Mouse (Mus musculus): ENCODE data around the gene Efna1.

Gene Efna1

DNA sequence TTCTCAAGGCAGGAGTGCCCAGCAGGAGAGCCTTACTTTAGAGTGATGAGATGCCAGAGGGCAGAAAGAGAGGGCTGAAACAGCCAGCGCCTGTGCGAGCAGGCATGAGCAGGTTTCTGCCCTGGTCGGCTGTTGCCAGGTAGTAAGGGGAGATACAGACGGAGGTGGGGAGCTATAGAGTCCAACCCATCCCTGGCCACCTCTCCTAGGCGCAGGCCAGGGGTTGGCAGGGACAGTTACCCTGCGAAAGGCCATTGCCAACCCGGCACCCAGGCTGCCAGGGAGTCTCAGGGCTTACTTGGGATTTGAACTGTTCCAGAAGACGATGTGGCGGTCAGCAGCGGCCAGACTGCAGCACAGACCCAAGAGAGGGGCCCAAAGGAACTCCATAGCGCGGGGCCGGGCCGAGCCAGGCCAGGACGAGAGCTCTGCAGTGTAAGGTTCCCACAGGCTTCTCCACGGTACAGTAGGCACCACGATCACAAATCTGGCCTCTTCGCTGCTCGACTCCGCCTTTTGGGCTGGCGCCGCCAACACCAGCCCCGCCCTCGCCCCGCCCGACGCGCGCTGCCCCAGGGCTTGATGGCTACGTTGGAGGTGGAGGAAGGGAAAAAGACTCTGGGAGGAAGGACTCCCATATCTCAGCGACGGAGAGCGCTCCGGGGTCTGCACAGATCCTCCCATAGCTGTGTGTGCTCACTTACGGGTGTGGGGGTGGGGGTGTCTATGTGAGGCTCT lies 1.6 kb downstream of the Efna1 start:
- no peak for DNase-seq (ENCODE audit: low read depth, low spot score)

DNA sequence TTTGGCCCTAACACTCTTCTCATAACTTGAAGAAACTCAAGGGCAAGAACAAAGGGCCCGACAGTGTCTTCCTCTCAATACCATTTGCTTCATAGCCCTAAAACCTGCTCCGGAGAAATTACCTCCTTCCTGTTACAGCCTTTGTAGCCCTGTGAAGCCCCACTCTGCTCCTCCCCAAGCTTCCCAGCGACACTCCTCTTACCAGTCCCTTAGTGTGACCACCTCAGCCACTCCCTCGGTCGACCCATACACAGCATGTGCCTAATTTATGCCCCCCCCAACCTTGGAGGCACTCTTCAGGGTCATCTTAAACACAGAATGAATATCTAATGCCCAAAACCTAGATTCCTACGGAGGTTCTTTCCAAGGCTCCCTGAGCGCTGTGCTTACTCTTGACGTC lies 2.3 kb downstream of the Efna1 start:
- no peak for DNase-seq (ENCODE audit: low read depth, low spot score)

DNA sequence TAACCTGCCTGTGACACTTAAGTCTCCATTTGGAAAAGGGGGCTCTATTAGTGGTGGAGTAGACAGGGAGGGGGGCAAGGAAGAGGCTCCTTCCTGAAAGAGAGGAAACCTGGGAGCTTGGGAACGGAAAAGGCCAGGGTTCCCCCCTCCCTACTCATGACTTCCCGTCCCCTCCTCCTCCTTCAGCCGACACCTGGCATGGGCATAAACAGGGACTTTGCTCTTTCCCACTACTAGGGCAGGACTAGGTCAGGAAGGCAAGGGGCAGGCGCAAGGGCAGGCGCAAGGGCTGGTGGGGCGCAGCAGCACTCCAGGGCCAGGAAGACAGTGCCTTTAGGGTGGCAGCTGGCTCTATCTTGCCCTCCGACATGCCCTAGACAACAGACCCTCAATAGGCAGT lies 2.8 kb downstream of the Efna1 start:
- no peak for DNase-seq (ENCODE audit: low read depth, low spot score)

DNA sequence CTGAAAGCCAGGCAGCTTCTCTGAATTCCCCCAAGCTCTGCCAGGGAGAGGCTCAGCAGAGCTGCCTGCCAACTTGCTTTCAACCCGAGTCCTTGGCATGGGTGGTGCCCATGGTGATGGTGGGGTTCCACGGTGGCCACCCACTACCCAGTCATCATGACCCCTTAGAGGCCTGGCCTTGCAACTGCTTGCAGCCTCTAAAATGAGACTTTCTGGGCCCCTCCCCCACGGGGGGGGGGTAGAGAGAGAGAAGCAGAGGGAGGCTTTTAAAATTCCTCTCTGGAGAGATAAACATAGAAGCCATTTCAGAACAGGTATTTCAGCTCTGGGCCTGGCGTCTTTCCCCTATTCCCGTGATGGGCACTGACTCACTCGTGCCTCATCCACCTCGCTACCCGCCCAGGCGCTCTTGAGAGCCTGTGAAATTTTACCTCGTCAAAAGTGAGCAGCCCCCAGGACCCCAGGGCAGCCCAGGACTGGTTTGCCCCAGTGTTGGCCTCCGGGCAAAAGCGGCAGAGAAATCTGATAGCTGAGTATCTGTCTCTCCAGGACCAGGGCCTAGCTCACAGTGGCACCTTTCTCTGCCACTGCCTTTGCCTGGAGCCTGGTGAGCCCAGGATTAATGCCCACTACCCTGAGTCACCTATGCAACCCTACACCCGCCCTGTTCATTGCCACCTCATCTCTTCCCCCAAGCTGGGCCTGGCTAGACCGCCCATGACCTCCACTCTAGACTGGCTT lies 3.5 kb downstream of the Efna1 start:
- DNase-seq (ENCODE audit: low read depth, low spot score): no peak

DNA sequence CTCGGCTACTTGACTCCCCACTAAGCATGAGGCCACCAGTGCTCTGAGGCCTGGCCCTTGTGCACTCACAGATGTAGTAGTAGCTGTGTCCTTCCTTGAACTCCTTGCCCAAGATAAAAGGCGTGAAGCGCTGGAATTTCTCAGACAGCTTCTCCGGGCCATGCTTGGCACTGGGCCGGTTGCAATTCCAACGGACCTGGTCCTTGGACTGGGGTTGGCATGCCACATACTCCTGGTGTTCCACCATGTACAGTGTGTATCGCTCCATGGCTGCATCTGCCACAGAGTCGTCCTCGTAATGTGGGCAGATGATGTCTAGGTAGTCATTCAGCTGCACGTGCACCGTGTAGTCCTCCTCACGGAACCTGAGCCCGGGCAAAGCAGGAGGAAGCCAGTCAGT lies 4.9 kb downstream of the Efna1 start:
- no peak for DNase-seq (ENCODE audit: low read depth, low spot score)

DNA sequence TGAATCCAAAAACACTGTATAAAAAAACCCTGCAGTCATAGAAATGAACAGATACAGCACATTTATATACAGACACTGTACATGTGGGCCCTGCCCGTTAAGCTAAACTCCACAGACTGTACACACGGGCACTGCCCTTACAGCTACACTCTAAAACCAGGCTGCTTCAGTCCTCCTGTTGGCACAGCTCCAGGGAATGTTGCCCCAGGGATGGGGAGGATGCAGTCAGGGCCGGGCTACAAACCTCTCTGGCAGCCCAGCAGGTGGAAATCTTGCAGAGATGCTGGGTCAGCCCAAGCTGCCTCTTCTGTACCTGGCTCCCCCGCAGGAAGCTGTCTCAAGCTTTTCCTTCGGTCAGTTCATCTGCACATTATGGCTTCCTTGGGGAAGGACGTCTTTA lies 9.2 kb downstream of the Efna1 start:
- no peak for DNase-seq (ENCODE audit: low read depth, low spot score)

DNA sequence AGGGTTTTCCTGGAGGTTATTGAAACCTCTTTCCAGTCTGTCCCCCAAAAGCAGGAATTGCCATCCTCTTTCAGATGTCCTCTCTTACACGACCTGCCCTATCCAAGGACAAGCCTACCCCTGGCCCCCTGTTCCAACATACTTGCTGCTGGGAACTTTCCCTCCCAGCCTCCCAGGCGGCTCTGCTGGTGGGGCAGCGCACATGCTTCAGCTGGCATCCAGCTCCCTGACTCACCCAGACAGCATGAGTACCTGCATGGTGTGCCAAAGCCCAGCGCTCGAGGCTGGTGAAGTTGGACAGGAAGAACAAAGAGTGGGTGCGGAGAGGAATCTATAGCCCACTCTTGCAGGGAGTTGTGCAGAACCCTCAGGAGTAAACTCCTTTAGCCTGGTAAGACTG lies 10.1 kb downstream of the Efna1 start:
- DNase-seq (ENCODE audit: low read depth, low spot score): no peak

DNA sequence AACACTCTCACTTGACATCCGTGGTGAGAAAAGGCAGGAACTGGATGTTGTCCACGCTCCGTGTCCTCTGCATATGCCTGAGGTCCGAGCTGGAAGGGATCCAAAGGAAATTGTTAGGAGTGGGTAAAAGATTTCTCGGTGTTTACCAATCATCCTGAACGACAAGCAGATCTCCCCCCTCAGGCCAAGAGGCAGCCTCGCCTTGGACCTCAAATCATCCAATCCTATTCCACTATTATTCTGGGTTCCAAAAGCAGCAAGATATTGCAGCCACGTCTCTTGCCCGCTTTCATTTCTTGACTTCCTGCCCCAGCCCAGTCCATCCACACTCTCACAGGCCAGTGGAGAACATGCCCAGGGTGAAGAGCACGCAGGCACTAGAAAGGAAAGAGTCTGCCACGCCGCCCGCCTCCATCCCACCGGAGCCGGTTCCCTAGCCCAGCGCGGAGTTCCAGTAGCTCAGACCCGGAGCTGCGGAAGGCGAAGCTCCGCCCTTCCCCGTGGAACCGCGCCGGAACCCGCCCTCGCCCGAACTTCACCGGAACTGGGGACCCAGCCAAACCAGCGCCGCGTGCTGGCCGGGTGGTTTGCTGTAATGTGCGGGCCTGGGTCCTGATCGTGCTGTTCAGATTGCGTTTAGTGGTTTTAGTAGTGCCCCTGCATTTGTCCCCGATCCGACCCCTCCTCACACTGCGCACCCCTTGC lies 10.7 kb downstream of the Efna1 start, which contains the start of gene Slc50a1:
Slc50a1 (minus strand) TSS at position 520 of the 705 bp plus-strand sequence.
- no peak for DNase-seq (ENCODE audit: low read depth, low spot score)

DNA sequence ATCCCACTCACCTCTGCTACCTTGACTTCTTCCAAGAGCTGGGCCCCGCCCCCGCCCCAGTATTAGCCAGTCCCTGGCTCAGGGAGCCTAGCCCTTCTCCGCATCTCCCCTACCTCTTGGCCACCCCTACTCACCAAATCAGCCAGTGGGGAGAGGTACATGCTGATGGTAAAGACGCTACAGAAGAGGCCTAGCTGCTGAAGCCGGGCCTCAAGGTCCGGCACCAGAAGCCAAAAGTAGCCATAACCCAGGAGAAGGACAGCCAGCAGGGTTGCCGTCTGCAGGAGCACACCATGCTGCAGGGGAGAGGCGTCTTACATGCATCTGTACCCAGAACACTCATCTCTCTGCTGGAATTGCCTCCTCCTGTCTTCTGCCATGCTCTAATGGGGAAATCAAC lies 12.0 kb downstream of the Efna1 start:
- no peak for DNase-seq (ENCODE audit: low read depth, low spot score)

DNA sequence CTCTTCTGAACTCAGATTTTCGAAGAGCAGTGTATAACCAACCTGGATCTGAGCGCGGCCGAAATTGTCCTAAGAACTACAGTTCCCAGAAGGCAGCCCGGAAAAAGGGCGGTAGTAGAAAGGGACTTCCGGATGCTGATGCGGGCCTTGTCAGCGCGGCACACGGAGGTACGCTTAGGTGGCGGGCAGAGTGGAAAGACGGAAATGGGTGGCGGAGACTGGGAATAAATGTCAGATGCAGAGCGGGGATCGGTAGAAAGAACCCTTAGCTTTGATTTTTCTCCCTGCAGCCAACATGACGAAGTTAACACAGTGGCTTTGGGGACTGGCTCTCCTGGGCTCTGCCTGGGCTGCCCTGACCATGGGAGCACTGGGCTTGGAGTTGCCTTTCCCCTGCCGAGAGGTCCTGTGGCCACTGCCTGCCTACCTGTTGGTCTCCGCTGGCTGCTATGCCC lies 14.5 kb downstream of the Efna1 start:
- DNase-seq (ENCODE audit: low read depth, low spot score): no peak

DNA sequence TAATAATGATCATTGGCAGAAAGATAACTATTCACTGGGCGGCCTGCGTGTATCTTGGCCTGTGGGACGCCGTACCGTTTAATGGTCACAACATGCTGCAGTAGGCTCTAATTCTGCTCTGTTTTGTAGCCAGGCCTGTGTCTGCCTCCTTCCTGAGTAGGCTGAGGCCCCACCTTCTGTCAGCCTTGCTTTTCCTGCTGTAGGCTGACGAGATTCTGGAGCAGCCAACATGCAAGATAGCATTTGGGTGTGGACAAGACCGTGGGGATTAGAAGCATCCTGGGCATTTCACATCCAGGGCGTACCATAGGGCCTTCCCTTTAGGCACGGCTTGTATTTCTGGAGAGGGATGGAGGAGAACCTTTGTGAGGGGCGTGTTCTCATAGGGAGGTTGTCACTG lies 18.5 kb downstream of the Efna1 start:
- no peak for DNase-seq (ENCODE audit: low read depth, low spot score)

DNA sequence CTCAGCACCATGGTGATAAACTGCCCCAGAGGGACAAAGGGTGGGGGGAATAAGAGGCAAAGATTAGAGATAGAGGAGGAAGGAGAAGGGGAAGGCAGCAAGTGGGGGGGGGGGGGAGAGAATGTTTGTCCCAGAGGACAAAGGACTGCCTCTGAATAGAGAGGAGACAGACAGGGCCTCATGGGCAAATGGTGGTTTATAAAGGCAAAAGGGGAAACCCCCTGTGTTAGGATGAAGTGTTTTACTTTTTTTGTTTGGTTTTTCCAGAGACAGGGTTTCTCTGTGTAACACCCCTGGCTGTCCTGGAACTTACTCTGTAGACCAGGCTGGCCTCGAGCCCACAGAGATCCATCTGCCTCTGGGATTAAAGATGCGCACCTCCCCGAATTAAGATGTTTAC lies 20.7 kb downstream of the Efna1 start:
- DNase-seq (ENCODE audit: low read depth, low spot score): no peak

DNA sequence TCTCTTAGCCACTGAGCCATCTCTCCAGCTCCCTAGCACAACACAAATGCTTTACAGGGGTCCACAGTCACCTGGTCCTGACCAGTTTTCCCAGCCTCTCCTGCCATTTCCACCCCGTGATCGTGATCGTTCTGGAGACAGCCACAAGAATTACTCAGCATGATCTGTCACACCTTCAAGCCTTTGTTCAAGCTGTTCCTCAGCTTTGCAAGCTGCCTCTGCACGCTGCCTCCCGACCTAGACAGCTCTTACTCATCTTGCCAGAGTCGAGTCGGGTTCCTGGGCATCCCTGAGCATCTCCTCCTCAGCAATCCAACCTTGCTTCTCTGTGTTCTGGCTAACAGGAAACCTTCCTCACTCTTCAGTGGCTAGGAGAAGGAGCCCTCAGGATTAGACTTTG lies 21.9 kb downstream of the Efna1 start, which contains the start of gene Dpm3:
Dpm3 (plus strand) TSS at position 283 of the 400 bp plus-strand sequence.
- DNase-seq (ENCODE audit: low read depth, low spot score): no peak

DNA sequence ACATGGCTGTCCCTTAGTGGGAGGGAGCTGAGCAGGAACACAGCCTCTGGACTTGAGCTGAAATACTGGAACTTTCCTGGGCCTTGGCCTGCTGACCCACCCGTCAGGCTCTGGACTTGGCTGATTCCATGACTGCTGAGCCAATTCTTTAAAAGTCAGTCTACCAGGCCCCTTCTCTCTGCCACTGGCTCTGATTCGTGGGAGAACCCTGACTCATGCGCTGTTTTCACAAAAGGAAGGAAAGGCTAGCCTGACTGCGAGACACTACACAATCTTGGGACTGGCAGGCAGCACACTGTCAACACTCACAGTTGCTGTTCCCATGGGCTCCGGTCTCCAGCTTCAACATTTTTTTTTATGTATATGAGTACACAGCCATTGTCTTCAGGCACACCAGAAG lies 24.8 kb downstream of the Efna1 start:
- no peak for DNase-seq (ENCODE audit: low read depth, low spot score)

DNA sequence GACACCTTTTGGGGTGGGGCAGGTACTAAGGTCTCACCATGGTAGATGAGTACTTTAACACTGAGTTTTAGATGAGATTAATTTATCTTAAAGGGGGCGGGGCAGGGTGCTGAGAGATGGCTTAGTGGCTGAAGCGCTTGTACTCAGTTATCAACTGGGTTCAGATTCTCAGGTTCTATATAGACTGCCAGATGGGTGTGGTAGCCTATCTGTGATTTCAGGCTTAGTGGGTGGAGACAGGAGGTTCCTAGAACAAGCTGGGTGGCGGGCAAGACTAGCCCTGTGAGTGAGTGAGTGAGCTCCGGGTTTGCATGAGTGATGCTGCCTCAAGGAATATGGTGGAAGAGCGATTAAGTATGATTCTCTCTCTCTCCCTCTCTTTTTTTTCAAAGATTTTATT lies 25.9 kb downstream of the Efna1 start:
- DNase-seq (ENCODE audit: low read depth, low spot score): no peak

DNA sequence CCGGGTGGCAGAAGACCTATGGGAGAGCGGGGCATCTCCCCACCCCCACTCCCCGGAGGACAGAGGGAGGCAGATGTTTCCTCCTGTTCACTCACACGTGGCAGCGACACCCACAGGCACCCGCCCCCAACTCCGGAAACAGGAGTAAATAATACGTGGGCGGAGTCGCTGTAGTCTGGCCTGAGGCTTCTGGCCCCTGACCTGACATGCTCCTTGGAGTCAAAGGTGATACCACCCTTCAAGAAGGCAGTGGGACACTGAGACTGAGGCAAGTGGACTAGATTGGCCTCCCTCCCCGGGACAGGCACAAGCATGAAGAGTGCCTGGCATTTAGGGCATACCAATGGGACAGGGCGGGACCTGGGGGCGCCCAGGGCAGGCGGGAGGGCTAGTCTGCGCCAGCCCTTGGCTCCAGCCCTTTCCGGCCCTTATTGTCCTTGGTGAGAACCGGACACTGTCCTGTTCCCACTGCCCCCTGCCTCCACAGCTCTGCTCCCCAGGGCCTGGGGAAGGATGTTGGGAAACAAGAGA lies 29.5 kb downstream of the Efna1 start:
- DNase-seq (ENCODE audit: low read depth, low spot score): no peak

DNA sequence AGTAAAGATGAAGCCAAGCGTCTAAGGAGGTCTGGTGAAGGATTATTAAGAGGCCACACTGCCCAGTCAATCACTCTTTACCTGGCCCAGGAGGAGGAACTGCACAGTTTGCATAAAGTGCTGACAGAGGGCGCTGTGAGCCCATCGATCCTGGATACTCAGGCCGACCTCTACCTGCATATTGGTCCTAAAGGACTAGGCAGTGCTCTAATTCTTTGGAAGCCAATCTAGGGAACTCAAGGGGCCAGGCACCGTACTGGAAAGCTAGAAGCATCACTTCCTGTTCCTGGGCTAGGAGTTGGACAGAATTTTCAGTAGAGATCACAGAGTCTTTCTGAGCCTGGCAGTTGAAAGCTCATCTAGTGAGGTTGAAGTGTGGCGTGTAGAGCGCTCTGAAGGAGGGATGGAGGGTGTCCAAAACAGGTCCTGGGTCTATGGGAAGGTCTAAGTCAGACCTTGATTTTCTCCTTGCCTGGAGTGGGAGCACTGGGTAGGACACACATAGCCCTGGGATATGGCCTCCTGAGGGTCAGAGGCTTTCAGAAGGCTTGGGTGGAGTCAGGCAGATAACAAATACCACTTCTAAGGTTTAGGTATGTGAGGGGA lies 30.4 kb downstream of the Efna1 start:
- DNase-seq (ENCODE audit: low read depth, low spot score): no peak

DNA sequence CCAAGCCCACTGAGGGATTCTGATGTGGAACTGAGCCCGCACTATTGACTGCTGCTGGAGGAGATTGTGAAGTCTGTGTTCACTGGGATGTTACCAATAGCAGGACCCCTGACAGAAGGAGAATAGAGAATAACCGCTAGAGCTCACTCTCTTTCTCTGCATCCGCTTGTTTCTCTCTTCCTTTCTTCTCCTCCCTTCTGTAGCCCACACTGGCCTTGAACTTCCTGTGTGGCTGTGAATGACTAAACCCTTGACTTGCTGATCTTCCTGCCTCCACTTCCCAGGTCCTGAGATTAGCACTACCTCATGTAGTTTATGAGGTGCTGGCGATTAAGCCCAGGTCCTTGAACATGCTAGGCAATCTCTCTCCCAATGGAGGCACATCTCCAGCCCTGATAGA lies 33.5 kb downstream of the Efna1 start:
- no peak for DNase-seq (ENCODE audit: low read depth, low spot score)

DNA sequence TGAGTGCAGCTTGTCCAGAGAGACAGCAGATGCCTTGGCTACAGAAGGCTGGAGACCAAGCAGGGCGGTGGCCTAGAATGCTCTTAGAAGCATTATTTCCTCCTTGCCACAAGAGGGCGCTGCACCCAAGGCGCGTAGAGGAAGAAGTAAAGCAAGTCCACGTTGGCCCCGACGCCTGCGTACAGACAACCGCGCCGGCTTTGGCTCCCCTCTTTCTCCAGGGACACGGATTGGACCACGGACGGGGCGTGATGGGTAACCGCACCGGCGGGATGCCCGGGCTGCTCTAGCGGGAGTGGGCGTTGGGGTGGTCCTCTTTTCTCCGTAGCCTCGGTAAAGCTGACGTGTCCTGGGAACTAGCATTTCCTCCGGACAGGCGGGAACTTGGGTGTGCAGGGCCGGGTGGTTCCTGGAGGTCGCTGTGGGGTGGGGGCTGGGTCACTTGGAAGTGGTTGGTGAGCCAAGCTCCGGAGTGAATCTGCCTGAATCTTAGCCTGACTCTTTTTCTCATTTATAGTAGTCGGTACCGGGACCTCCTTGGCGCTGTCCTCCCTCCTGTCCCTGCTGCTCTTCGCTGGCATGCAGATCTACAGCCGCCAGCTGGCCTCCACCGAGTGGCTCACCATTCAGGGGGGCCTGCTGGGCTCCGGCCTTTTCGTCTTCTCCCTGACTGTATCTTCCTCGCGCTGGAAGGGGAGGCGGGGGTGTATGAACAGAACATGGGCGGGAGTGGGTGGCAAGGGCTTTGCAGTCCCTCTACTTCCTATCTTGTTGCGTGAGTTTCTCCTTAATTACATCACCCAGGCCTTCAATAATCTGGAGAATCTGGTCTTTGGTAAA lies 34.5 kb downstream of the Efna1 start, which contains the start of gene Trim46:
Trim46 (minus strand) TSS at position 49 of the 840 bp plus-strand sequence.
- peak; percentile 73 for DNase-seq (ENCODE audit: low read depth, low spot score)

DNA sequence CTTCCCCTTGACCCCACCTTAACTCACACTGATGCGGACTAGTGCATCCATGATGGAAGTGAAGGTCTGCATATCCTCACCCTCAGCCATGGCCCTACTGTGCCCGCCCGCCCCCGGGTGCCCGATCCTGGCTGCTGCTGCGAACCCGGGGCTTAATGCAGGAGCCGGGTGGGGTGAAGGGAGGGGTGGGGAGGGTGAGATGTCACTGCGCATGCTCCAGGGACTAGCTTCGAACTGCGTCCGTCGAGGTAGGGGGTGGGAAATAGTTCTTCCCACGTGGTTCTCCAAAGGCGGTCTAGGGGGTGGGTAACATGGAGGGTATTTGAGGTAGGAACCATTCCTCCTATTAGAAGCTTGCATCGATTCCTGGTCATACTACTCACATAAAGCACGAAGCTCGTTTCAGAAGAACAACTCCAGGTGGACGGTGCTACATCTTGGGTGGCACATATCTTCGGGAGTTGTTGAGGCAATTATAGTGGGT lies 35.2 kb downstream of the Efna1 start, which contains the start of gene Krtcap2:
Krtcap2 (plus strand) TSS at position 279 of the 484 bp plus-strand sequence.
- DNase-seq (ENCODE audit: low read depth, low spot score): no peak
